Mouse (Mus musculus): Measurements from ENCODE around the gene Mfsd11. TPM values are rescaled to one million over a fixed set of nuclear protein-coding genes. Genes with fewer than 3 reads are reported as not detected.
"Not testable (repeated sequence)": the region's sequence is repeated elsewhere in the genome, so short reads cannot be mapped to it uniquely, and the experiment has no call there.

Mfsd11 gene
- polyA plus RNA-seq, 1 experiment from 2014 or later, result 53.9 TPM

- H3K27me3 ChIP-seq, result no peaks in the 10 kb centered on the region
- 100% methylated on average over 2 of the region's 2 CpGs for WGBS
- no peak overlapping the region for H3K4me2 ChIP-seq
- no peak overlapping the region for H3K9ac ChIP-seq
- no peaks in the 10 kb centered on the region for H3K9me3 ChIP-seq
- H3K4me3 ChIP-seq, result no peak overlapping the region
- H3K4me1 ChIP-seq (replicated peaks), result peaks cover 77% of the 10 kb centered on the region
- H3K27ac ChIP-seq, result no peak overlapping the region
- no peaks in the 10 kb centered on the region for H3K36me3 ChIP-seq
- ATAC-seq (ENCODE audit: low FRiP score), result no peak
Observed at GRCm38 (mm10) chr11:116823255-116823654, 29.0 kb upstream of the Mfsd11 start.

DNA sequence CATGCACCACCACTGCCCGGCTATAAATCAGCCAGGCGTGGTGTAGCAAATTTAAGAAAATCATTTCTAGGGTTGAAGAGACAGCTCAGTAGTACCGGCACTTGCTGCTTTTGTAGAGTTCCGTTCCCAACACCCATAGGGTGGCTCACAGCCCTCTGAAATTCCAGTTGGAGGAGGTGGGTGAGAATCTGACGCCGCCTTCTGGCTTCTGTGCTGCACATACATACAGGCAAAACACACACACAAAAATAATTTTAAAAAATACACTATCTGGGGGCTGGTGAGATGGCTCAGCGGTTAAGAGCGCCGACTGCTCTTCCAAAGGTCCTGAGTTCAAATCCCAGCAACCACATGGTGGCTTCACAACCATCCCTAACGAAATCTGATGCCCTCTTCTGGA is 28.4 kb upstream of the Mfsd11 start:
- not testable (repeated sequence) for H3K9me3 ChIP-seq; H3K4me2 ChIP-seq; H3K9ac ChIP-seq; ATAC-seq (ENCODE audit: low FRiP score); H3K27me3 ChIP-seq; H3K36me3 ChIP-seq; H3K4me3 ChIP-seq; H3K27ac ChIP-seq
- WGBS, result 95% methylated on average over 10 of the region's 10 CpGs
- peaks cover 77% of the 10 kb centered on the region for H3K4me1 ChIP-seq (replicated peaks)

GRCm38 (mm10) chr11:116825230-116825629 is 27.0 kb upstream of the Mfsd11 start:
- H3K9me3 ChIP-seq, result no peaks in the 10 kb centered on the region
- H3K4me1 ChIP-seq (replicated peaks), result peaks cover 63% of the 10 kb centered on the region
- no peak for ATAC-seq (ENCODE audit: low FRiP score)
- peak overlapping the region; percentile 82 for H3K4me2 ChIP-seq
- H3K9ac ChIP-seq, result peak overlapping the region; percentile 68
- no peaks in the 10 kb centered on the region for H3K27me3 ChIP-seq
- 16% methylated on average over 5 of the region's 5 CpGs for WGBS
- H3K36me3 ChIP-seq, result no peaks in the 10 kb centered on the region
- H3K4me3 ChIP-seq, result peak overlapping the region; percentile 73
- peak overlapping the region; percentile 88 for H3K27ac ChIP-seq

DNA sequence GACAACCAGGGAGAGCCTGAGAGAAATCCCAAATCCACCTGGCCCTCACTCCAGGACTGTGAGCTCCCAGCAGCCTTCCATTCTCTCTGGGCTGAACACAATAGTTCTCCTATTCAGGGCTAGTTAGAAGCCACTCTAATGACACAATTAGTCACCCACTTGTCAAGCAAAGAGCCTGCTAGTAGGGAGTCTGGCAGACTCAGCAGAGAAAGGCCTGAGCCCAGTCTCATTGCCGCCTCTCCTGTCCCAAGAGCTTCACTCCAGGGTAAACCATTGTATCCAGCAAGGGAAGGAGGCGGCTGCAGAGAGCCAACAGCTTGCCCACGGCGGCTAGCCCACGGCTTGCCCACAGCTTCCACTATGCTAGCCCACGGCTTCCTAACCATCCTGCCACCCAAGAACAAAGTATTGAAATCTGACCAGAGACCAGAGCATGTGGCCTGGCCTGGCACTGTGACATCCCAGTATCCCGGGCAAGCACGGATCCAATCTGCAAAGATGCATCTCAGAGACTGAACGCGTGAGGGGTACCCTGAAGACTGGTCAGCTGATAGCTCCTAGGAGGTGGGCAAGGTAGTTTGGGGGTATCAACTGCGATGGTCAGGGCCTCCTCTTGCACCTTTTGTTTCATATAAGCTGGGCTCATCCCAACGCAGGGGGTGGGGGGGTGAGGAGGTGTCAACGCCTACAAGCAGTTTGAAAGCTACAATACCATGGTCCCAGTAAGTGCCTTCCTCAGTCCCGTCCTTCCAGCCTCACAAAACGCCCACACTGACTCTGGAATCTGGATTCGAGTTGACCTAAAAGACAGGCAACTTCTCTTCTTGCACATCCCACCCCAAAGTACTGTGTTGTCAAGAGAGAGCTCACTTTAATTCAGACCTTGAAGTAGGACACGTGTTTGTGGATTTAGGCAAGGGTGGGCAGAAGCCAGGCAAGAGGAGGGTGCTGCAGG is 25.4 kb upstream of the Mfsd11 start:
- peak overlapping the region; percentile 73 for H3K4me3 ChIP-seq
- H3K27me3 ChIP-seq, result no peaks in the 10 kb centered on the region
- H3K4me1 ChIP-seq (replicated peaks), result peaks cover 48% of the 10 kb centered on the region
- peak overlapping the region; percentile 91 for H3K9ac ChIP-seq
- peaks cover 7% of the 10 kb centered on the region; the same call in 1 of the 2 replicates for H3K36me3 ChIP-seq
- 9% methylated on average over 17 of the region's 17 CpGs for WGBS
- peak overlapping the region; percentile 88 for H3K27ac ChIP-seq
- H3K4me2 ChIP-seq, result peak overlapping the region; percentile 82
- peak; percentile 33 for ATAC-seq (ENCODE audit: low FRiP score)
- no peaks in the 10 kb centered on the region for H3K9me3 ChIP-seq

GRCm38 (mm10) chr11:116827534-116828165 is 24.6 kb upstream of the Mfsd11 start, which contains the start of gene Mxra7:
Gene Mxra7, minus strand, starts transcription at chr11:116828046.
- H3K27ac ChIP-seq, result peak within 1 kb of the TSS; percentile 88
- no peaks in the 10 kb centered on the region for H3K9me3 ChIP-seq
- peaks cover 45% of the 10 kb centered on the region for H3K4me1 ChIP-seq (replicated peaks)
- H3K4me2 ChIP-seq, result peak within 1 kb of the TSS; percentile 82
- H3K9ac ChIP-seq, result peak within 1 kb of the TSS; percentile 91
- ATAC-seq (ENCODE audit: low FRiP score), result peak; percentile 32
- H3K27me3 ChIP-seq, result no peaks in the 10 kb centered on the region
- H3K4me3 ChIP-seq, result peak within 1 kb of the TSS; percentile 73
- peaks cover 7% of the 10 kb centered on the region; the same call in 1 of the 2 replicates for H3K36me3 ChIP-seq
- WGBS, result under 1% methylated on average over 65 of the region's 71 CpGs

DNA sequence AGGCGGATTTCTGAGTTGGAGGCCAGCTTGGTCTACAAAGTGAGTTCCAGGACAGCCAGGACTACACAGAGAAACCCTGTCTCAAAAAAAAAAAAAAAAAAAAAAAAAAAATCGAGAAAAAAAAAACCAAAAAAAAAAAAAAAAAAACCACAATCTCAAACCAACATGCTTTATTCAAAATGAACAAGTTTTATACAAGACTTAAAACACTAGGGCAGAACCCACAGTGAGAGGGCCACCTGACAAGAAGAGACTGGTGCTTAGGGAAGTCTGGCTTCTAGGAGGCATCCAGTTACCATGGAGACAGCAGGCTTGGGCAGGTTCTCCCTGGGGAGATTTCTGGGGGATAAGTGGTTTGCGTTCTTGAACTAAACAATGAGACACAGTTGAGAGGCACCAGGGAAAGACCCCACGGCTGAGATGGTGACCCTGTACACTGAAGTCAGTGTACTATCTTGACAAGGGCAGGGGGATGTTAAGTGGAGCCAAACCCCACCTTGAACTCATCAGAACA is 20.0 kb upstream of the Mfsd11 start:
- H3K9ac ChIP-seq, result peak overlapping the region; percentile 15; the same call in 1 of the 2 replicates
- peak overlapping the region; percentile 58; the same call in 1 of the 2 replicates for H3K27ac ChIP-seq
- peaks cover 51% of the 10 kb centered on the region for H3K36me3 ChIP-seq
- no peak overlapping the region for H3K4me2 ChIP-seq
- no peaks in the 10 kb centered on the region for H3K9me3 ChIP-seq
- no peak for ATAC-seq (ENCODE audit: low FRiP score)
- H3K4me3 ChIP-seq, result no peak overlapping the region
- 36% methylated on average over 3 of the region's 4 CpGs for WGBS
- no peaks in the 10 kb centered on the region for H3K27me3 ChIP-seq
- H3K4me1 ChIP-seq (replicated peaks), result peaks cover 26% of the 10 kb centered on the region

DNA sequence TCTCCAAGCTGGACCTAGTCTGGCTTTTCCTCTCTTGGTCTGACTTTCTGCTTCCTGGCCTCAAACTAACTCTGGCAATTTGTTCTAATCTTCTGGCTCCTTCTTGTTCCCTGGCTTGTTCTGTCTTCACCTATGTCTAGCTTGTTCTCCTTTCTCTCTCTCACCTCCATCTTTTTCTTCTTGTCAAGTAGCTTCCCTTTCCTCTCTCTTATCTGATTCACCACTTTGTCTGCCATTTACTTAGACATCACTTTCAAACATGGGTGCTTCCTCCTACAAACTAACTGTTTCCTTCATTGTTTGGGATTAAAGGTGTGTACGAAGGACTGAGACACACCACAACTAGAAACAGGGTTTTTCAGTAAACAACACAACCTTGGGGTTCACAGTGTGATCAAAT is 17.3 kb upstream of the Mfsd11 start:
- H3K4me2 ChIP-seq, result no peak overlapping the region
- no peak overlapping the region for H3K9ac ChIP-seq
- H3K4me3 ChIP-seq, result no peak overlapping the region
- peaks cover 26% of the 10 kb centered on the region for H3K4me1 ChIP-seq (replicated peaks)
- no peak for ATAC-seq (ENCODE audit: low FRiP score)
- H3K27ac ChIP-seq, result no peak overlapping the region
- H3K36me3 ChIP-seq, result peaks cover 78% of the 10 kb centered on the region
- 94% methylated on average over 1 of the region's 1 CpGs for WGBS
- H3K9me3 ChIP-seq, result no peaks in the 10 kb centered on the region
- no peaks in the 10 kb centered on the region for H3K27me3 ChIP-seq

DNA sequence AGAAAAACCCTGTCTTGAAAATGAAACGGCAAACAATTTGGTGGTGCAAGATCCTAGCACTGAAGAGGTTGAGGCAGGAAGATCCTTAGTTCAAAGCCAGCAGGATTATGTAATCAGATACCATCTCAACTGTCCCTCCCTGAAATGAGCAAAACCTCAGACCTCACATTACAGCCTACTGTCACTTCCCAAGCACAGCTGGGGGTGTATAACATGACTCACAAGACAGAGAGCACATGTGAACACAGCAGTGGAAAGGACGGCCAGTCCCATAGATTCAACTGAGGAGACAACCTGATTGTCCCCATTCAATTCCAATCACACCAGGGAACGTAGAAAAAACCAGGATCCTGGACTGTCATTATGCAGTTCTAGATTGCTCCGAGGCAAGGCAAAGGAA is 16.0 kb upstream of the Mfsd11 start:
- H3K4me2 ChIP-seq, result no peak overlapping the region
- H3K27ac ChIP-seq, result no peak overlapping the region
- H3K9me3 ChIP-seq, result no peaks in the 10 kb centered on the region
- H3K36me3 ChIP-seq, result peaks cover 85% of the 10 kb centered on the region
- H3K4me1 ChIP-seq (replicated peaks), result peaks cover 39% of the 10 kb centered on the region
- H3K4me3 ChIP-seq, result no peak overlapping the region
- ATAC-seq (ENCODE audit: low FRiP score), result no peak
- 86% methylated on average over 4 of the region's 4 CpGs for WGBS
- no peak overlapping the region for H3K9ac ChIP-seq
- no peaks in the 10 kb centered on the region for H3K27me3 ChIP-seq

DNA sequence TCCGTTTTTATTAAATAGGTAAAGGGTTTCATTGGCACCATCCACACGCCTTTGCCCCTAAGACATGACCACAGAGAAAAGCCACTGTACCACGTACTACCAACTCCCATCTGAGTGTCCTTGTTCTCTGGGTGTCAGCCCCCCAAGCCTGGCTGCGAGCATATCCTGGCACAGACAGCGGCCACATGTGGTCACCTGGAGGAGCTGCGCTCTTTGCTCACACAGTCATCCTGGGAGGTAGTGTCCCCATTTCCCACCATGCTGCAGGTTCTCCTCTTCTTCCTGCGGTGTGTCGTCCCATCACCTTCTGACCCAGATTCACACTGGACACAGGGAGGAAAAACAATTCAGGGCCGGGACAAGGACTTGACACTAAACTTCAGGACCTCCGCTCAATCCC is 14.8 kb upstream of the Mfsd11 start:
- H3K36me3 ChIP-seq, result peaks cover 83% of the 10 kb centered on the region
- 95% methylated on average over 10 of the region's 10 CpGs for WGBS
- H3K4me1 ChIP-seq (replicated peaks), result peaks cover 47% of the 10 kb centered on the region
- H3K4me3 ChIP-seq, result no peak overlapping the region
- H3K9ac ChIP-seq, result no peak overlapping the region
- no peaks in the 10 kb centered on the region for H3K9me3 ChIP-seq
- no peak overlapping the region for H3K27ac ChIP-seq
- H3K4me2 ChIP-seq, result no peak overlapping the region
- no peak for ATAC-seq (ENCODE audit: low FRiP score)
- no peaks in the 10 kb centered on the region for H3K27me3 ChIP-seq

DNA sequence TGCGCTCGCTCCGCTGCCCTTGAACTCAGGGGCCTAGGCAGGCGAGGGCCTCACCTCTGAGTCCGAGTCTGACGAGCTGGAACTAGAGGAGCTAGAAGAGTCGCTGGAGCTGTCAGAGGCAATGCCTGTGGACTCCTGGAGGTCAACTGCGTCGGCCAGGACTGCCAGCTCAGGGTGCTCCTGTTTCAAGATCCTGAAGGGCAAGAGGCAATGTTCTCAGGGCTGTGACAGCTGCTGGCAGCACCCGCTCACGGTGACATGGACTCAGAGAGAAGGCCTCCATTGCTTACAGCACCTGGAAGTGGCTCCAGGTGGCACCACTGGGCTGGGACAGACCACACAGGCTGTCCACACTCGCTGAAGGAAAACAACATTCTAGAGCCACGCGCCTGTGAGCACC is 13.3 kb upstream of the Mfsd11 start:
- no peaks in the 10 kb centered on the region for H3K9me3 ChIP-seq
- H3K4me2 ChIP-seq, result no peak overlapping the region
- H3K4me1 ChIP-seq (replicated peaks), result peaks cover 40% of the 10 kb centered on the region
- H3K9ac ChIP-seq, result peak overlapping the region; percentile 60; the same call in 1 of the 2 replicates
- H3K27me3 ChIP-seq, result no peaks in the 10 kb centered on the region
- H3K36me3 ChIP-seq, result peaks cover 72% of the 10 kb centered on the region
- H3K4me3 ChIP-seq, result no peak overlapping the region
- H3K27ac ChIP-seq, result no peak overlapping the region
- no peak for ATAC-seq (ENCODE audit: low FRiP score)
- 87% methylated on average over 14 of the region's 14 CpGs for WGBS

GRCm38 (mm10) chr11:116839601-116840000 is 12.6 kb upstream of the Mfsd11 start:
- peak overlapping the region; percentile 27; the same call in 1 of the 2 replicates for H3K4me2 ChIP-seq
- no peak for ATAC-seq (ENCODE audit: low FRiP score)
- peaks cover 66% of the 10 kb centered on the region for H3K36me3 ChIP-seq
- H3K9me3 ChIP-seq, result no peaks in the 10 kb centered on the region
- WGBS, result 81% methylated on average over 7 of the region's 7 CpGs
- no peak overlapping the region; the same call in 1 of the 2 replicates for H3K27ac ChIP-seq
- no peak overlapping the region for H3K4me3 ChIP-seq
- H3K27me3 ChIP-seq, result no peaks in the 10 kb centered on the region
- peaks cover 47% of the 10 kb centered on the region for H3K4me1 ChIP-seq (replicated peaks)
- peak overlapping the region; percentile 60 for H3K9ac ChIP-seq

DNA sequence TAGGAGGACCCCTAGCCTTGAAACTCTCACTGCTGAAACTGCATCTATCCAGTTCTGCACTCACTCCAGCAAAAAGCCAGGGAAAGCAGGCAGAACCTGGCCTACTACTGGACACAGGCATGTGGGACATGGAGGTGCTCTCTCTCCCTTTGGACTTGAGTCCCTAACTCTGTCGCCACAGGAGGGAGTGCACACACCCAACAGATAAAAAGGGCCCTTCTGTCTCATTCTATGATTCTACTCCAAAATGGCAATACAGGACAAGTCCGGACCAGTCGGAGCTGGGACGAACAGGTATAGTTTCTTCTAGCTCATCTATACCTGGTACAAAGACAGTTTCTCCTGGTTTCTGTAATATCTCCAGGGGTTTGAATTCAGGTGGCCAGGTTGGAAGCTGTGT is 11.5 kb upstream of the Mfsd11 start:
- 87% methylated on average over 4 of the region's 4 CpGs for WGBS
- peak overlapping the region; percentile 81 for H3K4me3 ChIP-seq
- no peak for ATAC-seq (ENCODE audit: low FRiP score)

More for the DNA sequence above, 11.5 kb upstream of the Mfsd11 start:
- H3K36me3 ChIP-seq, result peaks cover 54% of the 10 kb centered on the region
- peak overlapping the region; percentile 83 for H3K4me2 ChIP-seq
- no peak overlapping the region for H3K27ac ChIP-seq
- H3K27me3 ChIP-seq, result no peaks in the 10 kb centered on the region
- H3K9ac ChIP-seq, result peak overlapping the region; percentile 91
- peaks cover 51% of the 10 kb centered on the region for H3K4me1 ChIP-seq (replicated peaks)
- H3K9me3 ChIP-seq, result no peaks in the 10 kb centered on the region
